Mouse (Mus musculus) mature B cell (primary cell): ENCODE results near the gene Nup88.
"Not testable (repeated sequence)": the region's sequence is repeated elsewhere in the genome, so short reads cannot be mapped to it uniquely, and the experiment has no call there.

Source experiments
- in situ Hi-C: fragments of 300-500 bp; cut with MboI; formaldehyde crosslinking; loops from 2 replicates; pipeline ENCODE4 v1.14.3; 2019

Nup88 gene

DNA sequence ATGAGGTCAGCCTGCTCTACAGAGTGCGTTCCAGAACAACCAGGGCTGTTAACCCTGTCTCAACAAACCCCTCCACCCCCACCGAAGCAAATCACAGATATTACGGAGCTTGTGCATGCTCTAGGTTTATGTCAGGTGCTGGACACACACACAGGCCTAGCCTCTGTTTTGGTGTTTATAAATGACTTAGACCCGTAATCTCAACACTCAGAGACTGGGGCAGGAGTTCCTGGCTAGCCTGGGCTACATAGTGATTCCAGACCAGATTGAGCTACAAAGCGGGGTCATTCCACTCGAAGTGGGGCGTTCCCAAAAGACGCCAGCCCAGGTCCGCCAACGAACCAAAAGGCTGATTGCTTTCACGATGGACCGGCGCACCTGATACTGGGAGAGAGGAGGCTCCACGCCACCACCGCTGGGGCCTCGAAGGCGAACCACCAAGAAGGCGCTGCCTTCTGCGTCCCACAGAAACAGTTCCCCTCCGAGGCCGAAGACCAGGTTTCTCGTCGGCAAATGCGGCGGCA lies 440 bp downstream of the Nup88 start:
- in situ Hi-C loops, result no loop called here

DNA sequence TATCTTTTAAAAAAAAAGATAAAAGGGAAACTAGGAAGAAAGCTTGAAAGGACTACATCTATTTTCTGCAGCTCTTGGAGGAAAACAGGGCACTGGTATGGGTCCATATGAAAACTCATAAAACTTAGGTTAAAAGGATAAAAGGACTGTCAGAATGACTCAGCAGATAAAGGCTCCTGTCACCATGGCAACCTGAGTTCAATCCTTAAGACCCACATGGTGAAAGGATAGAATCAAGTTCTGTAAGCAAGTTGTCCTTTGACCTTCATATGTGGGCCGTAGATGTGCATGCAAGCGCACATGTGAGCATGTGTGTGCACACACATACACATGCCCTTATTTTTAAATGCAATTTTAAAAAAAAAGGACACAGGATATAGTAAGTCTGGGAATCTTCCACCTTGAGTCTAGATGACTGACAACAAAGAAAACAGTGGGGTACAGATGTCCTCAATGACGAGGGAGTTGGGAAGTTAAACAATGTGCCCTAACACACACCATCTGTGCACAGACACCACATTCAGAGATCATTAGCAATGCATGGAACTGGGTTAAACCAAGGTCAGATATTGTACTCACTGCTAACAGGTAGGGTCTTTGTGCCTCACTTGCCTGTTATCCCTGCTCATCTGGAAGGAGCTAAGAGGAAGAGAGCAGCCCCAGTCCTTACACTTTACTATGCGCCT lies 5.4 kb downstream of the Nup88 start:
- in situ Hi-C loops, result no loop called here

DNA sequence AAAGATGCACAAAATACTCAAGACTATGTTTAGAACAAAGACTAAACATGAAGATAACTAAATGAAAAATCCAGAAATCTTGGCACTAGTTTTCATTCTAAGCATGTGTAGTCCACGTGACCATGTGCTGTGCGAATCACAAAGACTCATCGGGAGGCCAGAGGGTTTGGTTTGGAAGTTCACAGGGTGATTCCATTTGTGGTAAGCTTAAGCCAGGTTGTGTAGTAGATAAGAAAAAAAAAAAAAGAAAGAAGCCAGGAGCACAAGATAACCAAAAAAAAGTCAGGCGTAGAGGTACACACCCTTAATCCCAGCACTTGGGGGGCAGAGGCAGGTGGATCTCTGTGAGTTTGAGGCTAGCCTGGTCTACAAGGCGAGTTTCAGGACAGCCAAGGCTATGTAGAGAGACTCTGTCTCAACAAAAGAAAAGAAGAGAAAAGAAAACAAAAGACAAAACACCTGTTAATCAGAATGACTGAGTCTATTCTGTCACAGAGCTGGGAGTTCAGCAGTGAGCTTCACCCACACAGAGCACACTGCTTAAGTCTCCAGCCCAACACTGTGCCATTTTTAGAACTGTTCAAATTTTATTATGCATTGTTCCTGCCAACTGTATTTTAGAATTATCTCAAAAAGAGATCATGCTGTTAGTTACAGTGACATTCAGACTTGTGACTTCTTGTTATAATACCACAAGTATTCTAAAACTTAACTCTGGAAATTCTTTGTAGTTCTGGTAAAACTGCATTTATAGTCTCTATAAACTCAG lies 8.8 kb downstream of the Nup88 start:
- in situ Hi-C loops, result no loop called here

DNA sequence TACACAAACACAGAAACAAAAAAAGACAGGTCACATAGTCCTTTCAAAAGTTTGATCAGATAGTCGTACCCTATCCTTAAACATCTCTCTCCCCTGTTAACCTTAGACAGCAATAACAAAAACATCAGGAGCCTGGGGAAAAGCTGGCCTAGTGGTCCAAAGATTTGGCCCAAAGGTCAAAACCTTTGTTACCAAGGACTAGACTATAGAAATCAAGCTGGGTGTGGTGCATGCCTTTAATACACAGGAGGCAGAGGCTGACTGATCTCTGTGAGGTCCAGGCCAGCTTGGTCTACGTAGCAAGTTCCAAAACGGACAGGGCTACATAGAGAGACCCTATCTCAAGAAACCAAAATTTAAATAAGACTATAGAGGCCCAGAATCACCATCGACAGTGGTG lies 15.1 kb downstream of the Nup88 start:
- in situ Hi-C loops, result no loop called here

DNA sequence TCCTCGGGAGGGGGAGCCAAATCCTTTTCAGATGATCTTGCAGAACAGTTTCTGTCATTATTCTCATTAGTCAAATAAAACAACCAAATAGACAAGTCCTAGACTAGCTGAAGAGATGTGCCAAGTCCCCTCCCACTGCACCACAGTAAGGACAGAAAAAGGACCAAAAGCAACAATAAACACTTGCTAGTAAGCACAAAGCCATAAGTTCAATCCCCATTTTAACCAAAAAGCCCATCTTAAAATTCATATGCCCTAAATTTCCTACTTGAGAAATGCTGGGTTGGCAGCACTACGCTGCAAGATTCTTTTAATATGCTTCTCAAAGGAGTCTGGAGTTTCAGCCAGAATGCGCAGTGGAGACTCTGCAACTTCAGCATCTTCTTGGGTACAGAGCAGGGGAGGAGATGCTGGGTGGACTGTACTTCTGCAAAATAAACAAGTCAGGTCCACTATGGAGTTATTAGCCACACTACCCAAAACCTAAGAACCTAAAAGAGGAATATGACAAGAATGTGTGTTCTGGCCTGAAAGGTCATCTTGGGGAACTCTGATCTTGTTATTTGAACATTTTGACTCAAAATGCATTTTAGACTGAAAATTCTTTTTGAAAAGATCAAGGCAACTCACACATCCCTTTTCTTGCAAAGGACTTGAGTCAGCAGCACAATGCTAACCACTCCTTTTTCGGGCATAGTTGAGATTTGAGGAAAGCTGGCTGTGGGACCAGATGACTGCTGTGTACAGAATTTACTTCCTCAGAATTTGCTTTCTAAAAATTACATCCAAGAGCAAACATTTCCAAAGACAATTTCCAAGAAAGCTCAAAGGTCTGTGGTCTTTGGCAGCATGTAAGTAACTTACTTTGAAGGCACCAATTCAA lies 24.6 kb downstream of the Nup88 start:
- in situ Hi-C loops, result no loop called here

DNA sequence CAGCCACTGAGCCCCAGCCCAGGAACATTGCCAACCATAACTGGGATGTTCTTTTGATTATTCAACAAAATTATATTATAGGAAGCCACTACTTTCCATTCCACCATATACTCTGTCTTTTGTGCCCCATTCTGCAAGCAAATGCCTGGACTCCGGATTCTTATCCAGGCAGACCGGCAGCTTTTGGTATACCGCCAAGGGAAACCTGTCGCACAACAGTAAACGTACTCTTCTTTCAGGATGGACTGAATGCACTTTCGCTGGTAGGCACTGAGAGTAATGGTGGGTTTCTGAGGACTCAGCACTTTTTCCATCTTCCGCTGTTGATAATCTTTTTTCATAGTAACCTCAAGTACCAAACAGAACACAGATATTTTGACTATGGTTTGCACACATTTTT lies 26.1 kb downstream of the Nup88 start:
- in situ Hi-C loops, result no loop called here

DNA sequence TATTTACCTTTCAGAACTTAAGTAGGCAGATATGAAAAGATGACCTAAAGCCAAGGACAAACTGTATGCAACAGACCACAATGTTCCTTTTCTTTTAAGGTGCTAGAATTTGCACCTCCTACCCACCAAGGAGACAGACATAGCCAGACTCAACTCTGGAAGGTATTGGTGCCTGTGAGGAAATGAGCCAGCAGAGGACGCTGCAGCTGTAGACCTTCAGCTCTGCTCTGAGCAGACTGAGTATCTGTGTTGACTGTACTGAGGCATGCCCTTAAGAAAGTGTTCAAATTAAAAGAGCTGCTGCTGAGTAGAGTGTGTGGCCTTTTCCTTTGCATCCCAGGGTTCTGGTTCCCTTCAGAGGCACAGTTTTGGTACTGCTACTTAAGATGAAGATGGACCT lies 27.2 kb downstream of the Nup88 start:
- in situ Hi-C loops, result no loop called here

DNA sequence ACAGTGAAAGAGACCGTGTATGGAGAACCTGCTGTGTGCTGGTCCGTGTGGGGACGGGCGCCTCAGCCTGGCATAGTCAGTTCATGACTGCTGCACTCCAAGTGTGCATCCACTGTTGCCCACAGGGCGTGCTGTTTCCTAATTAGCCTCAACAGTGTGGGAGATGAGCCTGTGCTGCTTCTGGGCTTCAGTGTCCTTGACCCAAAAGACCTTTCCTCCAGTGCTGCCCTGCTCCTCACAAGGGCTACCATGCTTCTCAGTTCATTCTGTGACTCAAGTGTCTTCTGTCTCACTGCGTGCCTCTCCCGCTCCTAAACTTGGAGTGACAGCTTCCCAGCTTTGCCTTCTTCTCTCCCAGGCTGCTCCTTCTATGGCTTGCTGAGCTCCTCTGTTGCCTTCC lies 34.5 kb downstream of the Nup88 start:
- in situ Hi-C loops, result no loop called here

DNA sequence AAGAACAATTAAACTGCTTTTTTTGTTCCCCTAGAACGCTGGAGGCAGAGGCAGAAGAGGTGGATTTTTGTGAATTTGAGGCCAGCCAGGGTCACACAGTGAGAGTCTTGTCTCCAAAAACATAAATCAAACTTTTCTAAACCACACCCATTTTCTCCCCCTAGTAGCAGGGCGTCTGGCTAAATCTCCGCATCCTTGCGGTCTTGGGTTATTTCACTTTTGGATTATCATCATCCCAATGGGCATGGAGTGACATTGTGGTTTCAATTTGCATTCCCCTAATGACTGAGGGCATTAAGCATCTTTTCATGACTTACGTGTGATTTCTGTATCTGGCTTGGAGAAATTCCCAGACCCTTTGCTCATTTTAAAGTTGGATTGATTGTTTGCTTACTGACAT lies 38.3 kb downstream of the Nup88 start:
- in situ Hi-C loops, result no loop called here

DNA sequence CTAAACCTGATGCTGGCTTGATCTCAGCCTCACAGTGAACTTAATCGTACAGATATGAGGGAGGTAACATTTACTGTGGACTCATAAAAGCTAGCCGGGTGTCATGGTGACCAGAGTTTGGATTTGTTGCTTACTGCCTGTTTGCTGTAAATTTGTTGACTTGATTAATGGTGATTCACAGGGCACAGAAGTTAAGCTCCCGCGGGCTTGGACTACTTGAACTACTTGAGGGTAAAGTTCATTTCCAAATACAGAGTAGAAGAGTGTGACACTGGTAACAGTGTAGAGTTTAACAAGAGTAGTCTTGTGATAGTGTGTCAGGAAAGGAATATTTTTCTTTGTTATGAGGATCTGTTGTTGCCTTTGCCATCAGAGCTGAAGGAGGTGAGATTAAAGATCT lies 50.2 kb downstream of the Nup88 start:
- in situ Hi-C loops, result no loop called here

DNA sequence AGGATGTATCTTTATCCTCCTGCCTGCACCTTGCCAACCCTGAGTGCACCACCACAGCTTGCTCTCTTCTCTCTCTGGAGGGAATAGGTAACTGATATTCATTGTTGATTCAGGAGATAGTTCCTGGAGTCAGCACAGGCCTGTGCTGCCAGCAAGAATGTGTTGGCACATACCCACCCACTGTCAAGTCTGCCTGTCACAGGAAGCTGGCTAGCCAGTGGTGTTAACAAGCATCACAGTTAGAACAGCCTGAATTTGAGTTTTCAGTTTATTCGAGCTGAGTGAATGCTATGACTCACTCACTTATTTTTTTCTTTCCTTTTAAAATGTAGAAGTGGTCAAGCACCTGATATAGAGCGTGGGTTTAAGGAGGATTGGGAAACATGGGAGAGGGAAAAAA lies 51.9 kb downstream of the Nup88 start:
- in situ Hi-C loops, result no loop called here

DNA sequence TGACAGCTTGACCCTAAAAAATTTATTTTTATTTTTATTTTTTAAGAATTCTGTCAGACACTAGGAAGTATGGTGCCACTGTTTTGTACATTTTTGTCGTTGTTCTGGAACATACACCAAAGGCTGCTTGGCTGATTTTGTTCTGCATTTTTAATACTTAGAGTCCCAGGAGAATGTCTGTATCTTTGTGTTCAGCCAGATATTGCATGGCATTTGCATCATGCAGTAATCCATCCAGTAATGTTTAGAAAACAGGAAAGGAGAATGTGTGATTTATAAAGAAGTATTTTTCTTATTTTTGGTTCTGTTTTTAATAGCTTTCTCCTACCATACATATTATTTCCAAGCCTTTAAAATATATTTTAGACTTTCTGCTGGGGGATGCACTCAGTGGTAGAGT lies 57.9 kb downstream of the Nup88 start:
- in situ Hi-C loops, result no loop called here

DNA sequence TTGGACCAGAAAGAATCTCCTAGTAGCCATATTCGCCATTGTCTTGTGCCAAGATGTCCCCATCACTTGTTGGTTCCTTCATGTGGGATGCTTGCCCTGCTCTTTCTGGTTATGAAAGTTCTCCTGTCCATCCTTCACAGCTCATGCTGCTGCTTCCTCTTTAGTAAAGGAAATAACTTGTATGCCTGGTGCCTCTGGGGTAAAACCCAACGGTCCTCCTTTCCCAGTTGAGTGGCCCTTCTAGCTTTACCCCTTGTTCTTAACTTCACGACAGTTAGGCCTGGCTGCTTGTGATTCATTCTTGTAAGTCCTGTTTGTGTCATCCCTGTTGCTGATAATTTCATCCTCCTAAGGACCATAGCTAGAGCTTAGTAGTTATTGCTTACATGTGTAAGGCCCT lies 58.5 kb downstream of the Nup88 start:
- in situ Hi-C loops, result no loop called here

DNA sequence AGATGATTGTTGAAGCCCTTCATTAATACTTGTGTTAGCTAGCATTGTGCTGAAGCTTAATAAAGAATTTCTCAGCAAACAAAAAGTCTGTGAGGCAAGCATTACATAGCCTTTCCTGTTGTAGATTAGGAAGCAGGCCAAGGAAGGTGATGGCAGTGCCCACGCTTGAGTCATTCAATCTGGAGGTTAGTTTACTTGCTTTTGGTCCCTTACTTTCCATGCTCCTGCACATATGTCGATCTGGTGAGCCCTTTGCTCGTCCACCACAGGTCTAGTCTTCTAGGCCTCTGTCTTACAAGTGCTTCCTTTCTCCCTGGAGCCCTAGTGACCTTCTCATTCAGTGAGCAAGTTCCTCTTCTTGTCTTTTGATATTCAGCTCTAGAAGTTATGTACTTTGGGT lies 63.1 kb downstream of the Nup88 start:
- in situ Hi-C loops, result no loop called here

DNA sequence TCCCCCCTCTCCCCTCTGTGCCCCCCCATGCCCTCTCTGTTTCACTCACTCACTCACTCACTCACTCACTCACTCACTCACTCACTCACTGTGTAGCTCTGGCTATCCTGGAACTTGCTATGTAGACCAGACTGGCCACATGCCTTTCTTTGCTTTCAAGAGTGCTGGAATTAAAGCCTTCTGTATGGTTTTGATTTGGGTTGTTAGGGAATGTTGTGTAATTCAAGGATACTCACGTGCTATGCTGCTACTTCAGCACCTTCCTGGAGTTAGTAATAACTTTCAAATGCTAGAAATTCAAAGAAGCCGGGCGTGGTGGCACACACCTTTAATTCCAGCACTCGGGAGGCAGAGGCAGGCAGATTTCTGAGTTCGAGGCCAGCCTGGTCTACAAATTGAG lies 71.6 kb downstream of the Nup88 start:
- in situ Hi-C loops, result not testable (repeated sequence)

DNA sequence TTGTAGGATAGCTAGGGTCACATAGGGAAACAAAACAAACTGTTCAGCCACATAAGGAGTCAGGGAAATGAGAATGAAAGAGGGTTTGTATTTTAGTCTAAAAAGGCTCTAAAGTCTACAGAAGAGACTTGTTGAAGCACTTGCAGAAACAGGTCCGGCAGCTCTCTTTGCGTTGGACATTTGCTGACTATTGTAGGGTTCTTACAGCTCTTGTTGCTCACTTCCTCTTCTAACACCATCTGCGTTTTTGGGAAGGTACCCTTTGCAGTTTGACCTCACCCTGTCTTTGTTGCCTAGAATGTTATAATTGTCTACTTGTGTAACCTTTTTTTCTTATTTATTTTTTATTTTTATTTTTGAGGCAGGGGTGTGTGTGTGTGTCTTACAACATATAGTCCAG lies 72.1 kb downstream of the Nup88 start:
- in situ Hi-C loops, result no loop called here
